Mouse (Mus musculus) G1E (cell line): ENCODE results near the gene Dtymk.

ENCODE experiments used
- CTCF ChIP-seq: IDR thresholded peaks from 2 replicates; pipeline ENCODE4 v1.5.1; 2012; ENCODE audit warnings: low read depth, low read length, inconsistent platforms, mixed read lengths
- POLR2AphosphoS5 ChIP-seq: IDR thresholded peaks from 2 replicates; pipeline ENCODE4 v1.6.1; 2012; ENCODE audit warnings: low read depth, low read length, inconsistent platforms; ENCODE audit not compliant: insufficient replicate concordance

GRCm38 (mm10) chr1:93746179-93746578, 55.6 kb downstream of the Dtymk start:
- no peak for TF ChIP-seq CTCF
- TF ChIP-seq POLR2AphosphoS5, result no peak
